Mouse (Mus musculus): Measurements from ENCODE around the gene Inpp5b.

- peak; percentile 44 for TF ChIP-seq CTCF (conservative IDR thresholded peaks at IDR 0.05; ENCODE audit: insufficient read depth, insufficient read length, low read depth, low read length)
- no peak for TF ChIP-seq POLR2A (IDR thresholded peaks at IDR 0.05; ENCODE audit: low read depth, low read length)
Measured at GRCm38 (mm10) chr4:124738013-124738412, 3.6 kb upstream of the Inpp5b start.

All from kidney, adult 2 months (tissue).